Mouse (Mus musculus) limb, embryonic 13.5 days (tissue): ENCODE measurements around the gene BC025920. TPM values are rescaled to one million over a fixed set of nuclear protein-coding genes. Genes with fewer than 3 reads are reported as not detected.
A peak's percentile ranks its signal among the peaks of the same experiment; 100 is the strongest.

ENCODE experiments used
- ATAC-seq: fragments of 200-750 bp; cut with Nextera tagmentation; 2 replicates; pipeline ENCODE4 v1.8.0; 2017; ENCODE audit warnings: low read depth, moderate number of reproducible peaks, moderate TSS enrichment; ENCODE audit not compliant: low FRiP score
- H3K27ac ChIP-seq: fragments of 300-500 bp; sonication (generic); 2 replicates; pipeline ENCODE4 v1.5.1; 2015; ENCODE audit warnings: inconsistent platforms, mild to moderate bottlenecking, moderate library complexity
- H3K27me3 ChIP-seq: fragments of 300-500 bp; sonication (generic); 2 replicates; pipeline ENCODE4 v1.6.1; 2015; ENCODE audit warnings: mild to moderate bottlenecking, inconsistent platforms
- H3K36me3 ChIP-seq: fragments of 300-500 bp; sonication (generic); 2 replicates; pipeline ENCODE4 v1.6.1; 2015; ENCODE audit warnings: inconsistent platforms, mild to moderate bottlenecking, moderate library complexity
- H3K4me1 ChIP-seq: fragments of 300-500 bp; sonication (generic); 2 replicates; pipeline ENCODE4 v1.6.1; 2015; ENCODE audit warnings: inconsistent platforms
- H3K4me2 ChIP-seq: fragments of 300-500 bp; sonication (generic); replicated peaks from 2 replicates; pipeline ENCODE4 v1.6.1; 2015; ENCODE audit warnings: inconsistent platforms, mild to moderate bottlenecking, moderate library complexity
- H3K4me3 ChIP-seq: fragments of 300-500 bp; sonication (generic); 2 replicates; pipeline ENCODE4 v1.5.1; 2015; ENCODE audit warnings: moderate library complexity, mild to moderate bottlenecking, inconsistent platforms
- H3K9ac ChIP-seq: fragments of 300-500 bp; sonication (generic); 2 replicates; pipeline ENCODE4 v1.6.1; 2015; ENCODE audit warnings: mild to moderate bottlenecking, inconsistent platforms
- H3K9me3 ChIP-seq: fragments of 300-500 bp; sonication (generic); 2 replicates; pipeline ENCODE4 v1.6.1; 2016; ENCODE audit warnings: inconsistent platforms
- WGBS: fragments of 180-500 bp; shearing (Covaris S2); methylation state at CpG from one replicate; pipeline ENCODE4 v1.1.7; 2015; 5-methylcytosine and 5-hydroxymethylcytosine counted together
- polyA plus RNA-seq: library from polyadenylated mRNA; unstranded; fragments of >200 nt; fragmentation: Nextera tagmentation; extraction: Ambion mirVana; gene quantifications from 2 replicates; pipeline ENCODE4 v1.2.1, GENCODE M21; 2015

BC025920 gene
- polyA plus RNA-seq, 1 experiment from 2014 or later: 1.5 TPM

DNA sequence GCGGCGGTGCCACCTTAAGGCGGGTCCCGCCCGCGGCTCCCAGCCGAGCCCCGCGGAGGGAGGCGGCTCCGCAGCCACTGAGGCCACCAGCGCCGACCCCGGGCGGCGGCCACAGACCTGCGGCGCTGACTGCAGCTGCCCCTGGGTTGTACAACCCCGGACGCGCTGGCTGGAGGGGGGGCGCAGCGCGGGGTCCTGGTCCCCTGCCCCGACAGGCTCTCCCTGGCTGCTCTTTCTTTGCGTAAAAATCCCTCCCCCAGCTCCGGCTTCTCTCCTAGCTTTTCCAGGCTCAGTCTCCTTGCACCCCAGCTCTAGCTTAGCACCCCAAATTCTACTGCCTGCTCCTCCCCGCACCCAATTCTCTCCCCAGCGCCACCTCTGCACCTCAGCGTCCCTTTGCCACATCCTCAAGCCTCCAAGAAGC lies 30.9 kb upstream of the BC025920 start:
- Histone ChIP-seq H3K4me2 (peak overlapping the region; percentile 90), H3K36me3 (peaks cover 13% of the 10 kb centered on the region; the same call in 1 of the 2 replicates), H3K4me3 (peak overlapping the region; percentile 71), H3K27me3 (peaks cover 38% of the 10 kb centered on the region), H3K27ac (peak overlapping the region; percentile 40; the same call in 1 of the 2 replicates), H3K9me3 (no peaks in the 10 kb centered on the region), H3K4me1 (peaks cover 68% of the 10 kb centered on the region), H3K9ac (peak overlapping the region; percentile 76)
- no peak for ATAC-seq
- under 1% methylated on average over 27 of the region's 30 CpGs for WGBS

DNA sequence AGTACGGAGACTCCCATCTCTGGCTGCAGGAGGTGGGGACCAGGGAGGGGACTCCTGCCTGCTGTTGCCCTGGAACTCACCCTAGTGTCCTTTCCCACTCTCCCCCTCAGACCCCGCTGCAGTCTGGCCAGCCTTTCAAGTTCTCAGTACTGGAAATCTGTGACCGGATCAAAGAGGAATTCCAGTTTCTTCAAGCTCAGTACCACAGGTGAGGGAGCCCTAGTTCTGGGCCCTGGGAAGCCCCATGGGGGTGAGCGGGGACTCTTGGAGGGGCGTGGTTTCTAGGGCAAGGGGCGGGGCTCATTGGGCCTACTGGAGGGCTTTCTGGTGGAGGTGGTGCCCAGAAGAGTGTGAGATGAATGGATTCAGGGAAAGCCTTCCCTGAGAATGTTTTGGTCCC lies 30.4 kb upstream of the BC025920 start:
- Histone ChIP-seq H3K4me2 (peak overlapping the region; percentile 90), H3K27me3 (peaks cover 43% of the 10 kb centered on the region), H3K9ac (peak overlapping the region; percentile 76), H3K4me3 (peak overlapping the region; percentile 71), H3K27ac (peak overlapping the region; percentile 40; the same call in 1 of the 2 replicates), H3K4me1 (peaks cover 68% of the 10 kb centered on the region), H3K9me3 (no peaks in the 10 kb centered on the region), H3K36me3 (peaks cover 18% of the 10 kb centered on the region; the same call in 1 of the 2 replicates)
- ATAC-seq: no peak
- 3% methylated on average over 6 of the region's 6 CpGs for WGBS

DNA sequence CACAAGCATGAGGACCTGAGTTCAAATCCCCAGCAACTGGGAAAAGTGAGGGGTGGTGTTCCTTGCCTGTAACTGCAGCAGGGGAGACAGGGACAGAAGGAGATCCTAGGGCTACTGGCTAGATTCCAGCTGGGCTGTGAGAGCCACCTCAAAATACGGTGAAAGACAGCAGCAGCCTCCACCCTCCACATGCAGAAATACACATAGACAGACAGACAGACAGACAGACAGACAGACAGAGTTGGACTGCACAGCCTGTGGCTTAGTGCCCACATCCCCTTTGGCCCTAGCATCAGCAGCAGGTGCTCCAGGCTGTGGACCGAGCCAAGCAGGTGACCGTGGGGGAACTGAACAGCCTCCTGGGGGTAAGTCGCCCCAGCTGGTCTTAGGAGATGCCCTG lies 26.1 kb upstream of the BC025920 start:
- peaks cover 21% of the 10 kb centered on the region; the same call in 1 of the 2 replicates for H3K27me3 ChIP-seq
- ATAC-seq: no peak
- no peak overlapping the region for H3K27ac ChIP-seq
- no peak overlapping the region for H3K4me2 ChIP-seq
- H3K36me3 ChIP-seq: peaks cover 53% of the 10 kb centered on the region
- WGBS: 63% methylated on average over 4 of the region's 4 CpGs
- H3K9ac ChIP-seq: peak overlapping the region; percentile 43; the same call in 1 of the 2 replicates
- H3K4me3 ChIP-seq: no peak overlapping the region
- peaks cover 53% of the 10 kb centered on the region for H3K4me1 ChIP-seq
- H3K9me3 ChIP-seq: no peaks in the 10 kb centered on the region

DNA sequence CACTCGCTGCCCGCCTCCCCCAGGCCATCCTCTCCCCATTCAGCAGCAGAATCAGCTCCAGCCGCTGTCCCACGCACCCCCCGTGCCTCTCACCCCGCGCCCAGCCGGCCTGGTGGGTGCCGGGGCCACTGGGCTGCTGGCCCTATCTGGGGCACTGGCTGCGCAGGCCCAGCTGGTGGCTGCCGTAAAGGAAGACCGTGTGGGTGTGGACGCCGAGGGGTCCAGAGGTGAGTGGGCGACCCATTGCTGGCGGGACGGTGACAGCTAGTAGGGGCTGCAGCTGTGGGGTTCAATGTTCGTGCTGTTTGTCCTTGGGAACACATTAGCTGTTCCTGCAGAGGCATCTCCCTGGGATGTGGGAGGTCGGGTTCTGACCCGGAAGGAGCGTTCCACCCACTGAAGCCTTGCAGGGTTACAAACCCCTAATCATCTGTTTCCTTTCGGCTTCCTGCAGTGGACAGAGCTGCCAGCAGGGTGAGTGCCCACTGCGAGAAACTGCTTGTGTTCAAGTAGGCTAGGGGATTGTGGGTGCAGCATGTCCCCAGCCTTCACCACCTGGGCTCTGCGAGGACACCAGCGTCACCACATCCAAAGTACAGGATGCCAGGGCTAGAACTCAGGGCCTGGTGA lies 25.5 kb upstream of the BC025920 start:
- no peak for ATAC-seq
- Histone ChIP-seq H3K27ac (no peak overlapping the region), H3K4me1 (peaks cover 49% of the 10 kb centered on the region), H3K4me3 (no peak overlapping the region), H3K4me2 (0 out of 2 replicates have a peak overlapping the region, but pooled peaks have one; percentile 11), H3K27me3 (peaks cover 21% of the 10 kb centered on the region; the same call in 1 of the 2 replicates), H3K9me3 (no peaks in the 10 kb centered on the region), H3K36me3 (peaks cover 59% of the 10 kb centered on the region), H3K9ac (peak overlapping the region; percentile 43)
- WGBS: 51% methylated on average over 25 of the region's 25 CpGs

DNA sequence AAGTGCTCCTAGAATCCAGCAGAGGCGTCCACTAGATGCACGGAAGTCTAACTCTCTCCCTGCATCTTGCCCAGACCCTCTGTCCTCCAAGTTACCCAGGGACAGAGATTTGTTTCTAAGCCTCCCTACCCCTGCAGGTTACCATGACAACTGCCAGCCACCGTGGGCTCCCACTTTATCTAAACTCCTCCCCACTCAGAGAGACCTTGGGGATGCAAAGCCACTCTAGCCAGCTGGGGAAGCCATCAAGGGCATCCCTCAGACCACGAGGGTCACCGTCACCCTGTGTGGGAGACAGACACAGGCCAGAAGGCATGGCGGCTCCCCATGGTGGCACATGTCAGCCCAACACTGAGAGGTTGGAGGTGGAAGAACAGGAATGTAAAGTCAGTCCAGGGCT lies 22.7 kb upstream of the BC025920 start:
- H3K9ac ChIP-seq: no peak overlapping the region
- no peak overlapping the region for H3K4me3 ChIP-seq
- peaks cover 79% of the 10 kb centered on the region for H3K36me3 ChIP-seq
- ATAC-seq: no peak
- peaks cover 23% of the 10 kb centered on the region; the same call in 1 of the 2 replicates for H3K27me3 ChIP-seq
- H3K27ac ChIP-seq: no peak overlapping the region
- peaks cover 29% of the 10 kb centered on the region for H3K4me1 ChIP-seq
- no peaks in the 10 kb centered on the region for H3K9me3 ChIP-seq
- WGBS: 66% methylated on average over 6 of the region's 6 CpGs
- no peak overlapping the region for H3K4me2 ChIP-seq

DNA sequence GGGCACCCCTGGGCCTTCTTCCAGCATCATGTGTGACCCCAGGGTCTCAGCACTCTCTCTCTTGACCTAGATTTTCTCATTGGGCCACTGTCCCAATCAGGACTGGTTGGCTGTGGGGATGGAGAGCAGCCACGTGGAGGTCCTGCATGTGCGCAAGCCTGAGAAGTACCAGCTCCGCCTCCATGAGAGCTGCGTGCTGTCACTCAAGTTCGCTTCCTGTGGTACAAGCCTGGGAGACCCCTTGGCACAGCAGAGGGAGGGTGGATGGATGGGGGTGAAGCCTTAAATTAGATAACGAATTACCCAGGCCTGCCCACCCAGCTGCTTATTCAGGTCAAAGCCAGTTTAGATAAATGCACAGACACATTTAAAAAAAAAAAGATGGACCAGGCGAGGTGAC lies 17.3 kb upstream of the BC025920 start:
- Histone ChIP-seq H3K4me2 (no peak overlapping the region), H3K27me3 (peaks cover 25% of the 10 kb centered on the region; the same call in 1 of the 2 replicates), H3K36me3 (peaks cover 64% of the 10 kb centered on the region), H3K27ac (no peak overlapping the region), H3K9ac (no peak overlapping the region), H3K4me3 (no peak overlapping the region), H3K4me1 (no peaks in the 10 kb centered on the region), H3K9me3 (no peaks in the 10 kb centered on the region)
- 61% methylated on average over 7 of the region's 7 CpGs for WGBS
- no peak for ATAC-seq

DNA sequence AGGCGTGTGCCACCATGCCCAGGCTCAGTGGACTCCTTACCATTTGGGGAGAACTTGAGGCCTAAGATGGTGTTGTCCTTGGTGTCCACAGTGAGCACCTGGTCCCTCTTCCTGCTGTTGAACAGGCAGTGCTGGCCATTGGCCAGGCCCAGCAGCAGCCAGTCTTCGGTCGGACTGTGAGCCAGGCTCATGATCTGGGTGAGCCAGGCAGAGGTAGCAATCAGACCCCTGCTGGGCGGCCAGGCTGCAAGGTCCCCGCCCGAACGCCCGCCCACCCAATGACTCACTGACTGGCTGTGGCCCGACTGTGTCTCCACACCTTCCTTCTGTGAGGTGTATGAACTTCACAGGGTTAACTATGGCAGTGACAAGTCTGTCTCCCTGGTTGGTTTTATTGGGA lies 14.2 kb upstream of the BC025920 start:
- 59% methylated on average over 9 of the region's 9 CpGs for WGBS

DNA sequence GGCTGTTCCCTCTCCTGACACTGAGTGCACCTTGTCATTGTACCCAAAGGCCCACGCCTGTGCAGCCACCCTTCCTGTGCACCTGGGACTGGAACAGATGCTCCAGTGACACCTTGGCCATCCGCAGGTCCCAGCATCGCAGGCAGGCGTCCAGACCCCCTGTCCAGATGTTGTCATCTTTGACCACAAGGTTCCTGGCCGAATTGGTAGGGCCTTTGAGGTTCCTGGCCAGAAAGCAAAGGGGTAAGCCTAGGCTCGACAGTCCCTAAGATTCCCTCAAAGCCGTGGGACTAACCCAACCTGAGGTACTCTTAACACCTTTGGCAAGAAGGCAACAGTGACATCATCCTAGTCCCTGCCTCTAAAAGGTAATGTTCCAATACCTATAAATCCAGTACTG lies 13.4 kb upstream of the BC025920 start:
- Histone ChIP-seq H3K4me2 (no peak overlapping the region), H3K9me3 (no peaks in the 10 kb centered on the region), H3K9ac (no peak overlapping the region), H3K27ac (no peak overlapping the region), H3K4me1 (peaks cover 28% of the 10 kb centered on the region), H3K4me3 (no peak overlapping the region), H3K36me3 (peaks cover 27% of the 10 kb centered on the region), H3K27me3 (peaks cover 31% of the 10 kb centered on the region; the same call in 1 of the 2 replicates)
- no peak for ATAC-seq
- 76% methylated on average over 7 of the region's 7 CpGs for WGBS

More for the DNA sequence above, 14.2 kb upstream of the BC025920 start:
- Histone ChIP-seq H3K4me2 (no peak overlapping the region), H3K4me1 (peaks cover 20% of the 10 kb centered on the region), H3K9ac (no peak overlapping the region), H3K9me3 (no peaks in the 10 kb centered on the region), H3K27me3 (peaks cover 39% of the 10 kb centered on the region; the same call in 1 of the 2 replicates), H3K27ac (no peak overlapping the region), H3K36me3 (peaks cover 35% of the 10 kb centered on the region), H3K4me3 (no peak overlapping the region)
- ATAC-seq: no peak

DNA sequence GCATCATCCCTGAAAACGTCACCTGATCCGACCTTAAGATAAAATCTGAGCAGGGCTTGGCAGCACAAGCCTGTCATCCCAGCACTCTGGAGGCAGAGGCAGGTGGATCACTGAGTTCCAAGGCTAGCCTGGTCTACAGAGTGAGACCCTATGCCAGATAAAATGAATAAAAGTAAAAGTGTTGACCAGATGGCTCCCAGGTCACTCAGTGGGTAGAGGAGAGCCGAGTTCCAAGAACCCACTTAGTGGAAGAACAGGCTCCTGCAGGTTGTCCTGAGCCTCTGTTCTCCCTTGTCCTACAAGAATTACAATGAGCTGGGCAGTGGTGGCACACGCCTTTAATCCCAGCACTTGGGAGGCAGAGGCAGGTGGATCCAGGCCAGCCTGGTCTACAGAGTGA lies 12.8 kb upstream of the BC025920 start:
- H3K27me3 ChIP-seq: peaks cover 30% of the 10 kb centered on the region; the same call in 1 of the 2 replicates
- no peak for ATAC-seq
- H3K27ac ChIP-seq: no peak overlapping the region
- H3K9me3 ChIP-seq: no peaks in the 10 kb centered on the region
- H3K9ac ChIP-seq: no peak overlapping the region
- WGBS: 57% methylated on average over 4 of the region's 4 CpGs
- H3K4me1 ChIP-seq: peaks cover 34% of the 10 kb centered on the region
- H3K36me3 ChIP-seq: peaks cover 22% of the 10 kb centered on the region
- no peak overlapping the region for H3K4me2 ChIP-seq
- H3K4me3 ChIP-seq: no peak overlapping the region

DNA sequence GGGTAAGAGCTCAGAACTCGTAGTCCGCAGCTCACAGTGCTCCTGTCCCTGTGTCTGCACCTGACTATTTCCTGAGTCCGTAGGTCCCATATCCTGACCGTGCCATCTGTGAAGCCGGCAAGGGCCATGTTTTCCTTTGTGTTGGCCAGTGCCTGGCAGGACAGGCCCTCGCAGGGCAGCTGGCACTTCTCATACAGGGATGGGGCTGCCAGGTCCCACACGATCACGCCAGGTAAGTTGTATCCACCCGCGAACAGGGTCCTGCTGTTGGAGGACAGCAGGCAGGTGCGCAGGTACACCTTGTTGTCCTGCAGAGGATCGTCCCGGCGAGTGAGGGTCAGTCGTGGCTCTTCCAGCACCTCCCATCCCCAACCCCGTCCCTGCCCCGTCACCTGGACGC lies 12.1 kb upstream of the BC025920 start:
- Histone ChIP-seq H3K9me3 (no peaks in the 10 kb centered on the region), H3K27ac (no peak overlapping the region), H3K36me3 (peaks cover 14% of the 10 kb centered on the region), H3K27me3 (peaks cover 30% of the 10 kb centered on the region; the same call in 1 of the 2 replicates), H3K4me2 (no peak overlapping the region), H3K9ac (no peak overlapping the region), H3K4me1 (peaks cover 35% of the 10 kb centered on the region), H3K4me3 (no peak overlapping the region)
- 69% methylated on average over 18 of the region's 18 CpGs for WGBS
- ATAC-seq: no peak

DNA sequence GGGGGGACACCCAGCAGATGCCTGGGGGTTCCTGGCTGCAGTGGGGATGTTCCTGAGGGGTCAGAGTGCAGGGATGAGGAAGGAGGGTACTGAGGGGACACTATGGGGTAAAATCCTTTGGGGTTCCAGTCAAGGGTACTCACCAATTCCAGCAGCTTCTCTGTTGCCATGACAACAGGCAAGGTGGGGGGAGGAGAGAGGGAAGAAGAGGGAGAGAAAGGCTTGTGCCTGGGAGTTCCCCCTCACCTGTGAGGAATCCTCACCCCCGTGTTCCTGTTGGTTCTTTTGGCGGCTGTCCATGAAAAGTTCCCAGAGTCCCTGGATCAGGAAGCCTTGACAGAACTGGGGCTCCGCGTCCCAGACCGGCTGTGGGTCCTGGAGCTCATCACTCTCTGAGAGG lies 10.5 kb upstream of the BC025920 start:
- 22% methylated on average over 5 of the region's 5 CpGs for WGBS
- H3K9ac ChIP-seq: peak overlapping the region; percentile 48
- no peak for ATAC-seq
- H3K4me1 ChIP-seq: peaks cover 46% of the 10 kb centered on the region
- H3K27me3 ChIP-seq: peaks cover 30% of the 10 kb centered on the region; the same call in 1 of the 2 replicates
- H3K36me3 ChIP-seq: no peaks in the 10 kb centered on the region
- H3K4me3 ChIP-seq: no peak overlapping the region
- H3K27ac ChIP-seq: peak overlapping the region; percentile 87; the same call in 1 of the 2 replicates
- no peaks in the 10 kb centered on the region for H3K9me3 ChIP-seq
- peak overlapping the region; percentile 60 for H3K4me2 ChIP-seq

DNA sequence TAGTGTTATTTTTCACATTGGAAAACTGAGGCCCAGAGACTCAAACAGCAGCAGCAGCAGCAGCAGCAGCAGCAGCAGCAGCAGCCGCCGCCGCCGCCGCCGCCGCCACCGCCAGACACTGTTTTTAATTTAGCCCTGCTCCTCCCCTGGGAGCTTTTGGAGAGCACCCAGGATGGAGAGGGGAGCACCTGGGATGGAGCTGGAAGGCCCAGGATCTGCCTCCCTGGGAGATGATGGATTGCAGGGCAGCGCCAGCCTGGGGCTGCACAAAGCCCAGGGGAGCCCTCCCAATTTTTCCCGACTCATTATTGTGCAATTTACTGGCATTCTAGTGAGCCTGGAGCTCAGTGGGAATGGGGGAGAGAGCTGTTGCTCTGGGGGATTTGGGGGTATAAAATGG lies 9.5 kb upstream of the BC025920 start:
- Histone ChIP-seq H3K9me3 (no peaks in the 10 kb centered on the region), H3K4me1 (peaks cover 54% of the 10 kb centered on the region), H3K27me3 (peaks cover 26% of the 10 kb centered on the region; the same call in 1 of the 2 replicates), H3K9ac (peak overlapping the region; percentile 48), H3K36me3 (no peaks in the 10 kb centered on the region), H3K4me3 (peak overlapping the region; percentile 28), H3K27ac (peak overlapping the region; percentile 87), H3K4me2 (peak overlapping the region; percentile 60)
- ATAC-seq: no peak; the same call in 1 of the 2 replicates
- 2% methylated on average over 10 of the region's 10 CpGs for WGBS
